Mouse (Mus musculus): Measurements from ENCODE around the gene Fbxw26.
"Not testable (repeated sequence)": the region's sequence is repeated elsewhere in the genome, so short reads cannot be mapped to it uniquely, and the experiment has no call there.

The Fbxw26 gene

DNA sequence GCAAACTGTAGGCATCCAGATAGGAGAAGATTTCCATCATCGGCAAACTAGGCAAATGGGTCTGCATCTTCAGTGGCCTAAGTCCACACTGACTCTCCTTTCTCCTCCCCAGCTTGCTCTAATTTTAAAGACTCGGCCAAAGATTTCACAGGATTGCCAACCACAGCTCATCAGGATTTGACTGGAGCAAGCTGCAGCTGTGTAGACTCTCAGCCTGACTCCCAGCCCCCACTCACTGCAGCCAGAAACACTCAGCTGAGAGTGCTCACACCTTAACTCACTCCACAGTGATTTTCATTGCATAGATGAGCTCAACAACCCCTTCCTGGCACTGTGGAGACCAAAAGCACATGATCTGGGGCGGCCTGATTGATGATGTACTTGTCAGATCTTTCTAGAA lies at the start of gene Fbxw26:
TSS of gene Fbxw26 (minus strand) at position 101 of the 400 bp plus-strand sequence.
- DNase-seq (ENCODE audit: low read depth, low spot score): not testable (repeated sequence)

DNA sequence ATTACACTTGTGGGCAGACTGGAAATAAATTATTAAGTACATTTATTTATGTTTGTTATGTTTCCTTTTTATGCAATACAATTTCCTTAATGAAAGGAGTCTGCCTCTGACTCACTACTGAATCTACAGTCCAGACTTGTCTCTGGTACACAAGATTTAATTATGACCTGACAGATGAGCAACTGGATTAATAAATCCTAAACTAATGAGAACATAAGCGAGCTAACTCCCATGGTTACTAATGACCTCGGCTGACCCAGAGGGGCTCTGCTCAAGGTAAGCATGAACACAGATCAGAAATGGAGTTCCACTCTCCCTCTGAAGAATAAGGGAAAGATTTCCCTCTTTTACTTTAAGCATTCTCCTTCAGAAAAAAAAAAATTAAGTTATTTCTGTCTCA lies 49.3 kb upstream of the Fbxw26 start:
- DNase-seq (ENCODE audit: low read depth, low spot score): no peak

DNA sequence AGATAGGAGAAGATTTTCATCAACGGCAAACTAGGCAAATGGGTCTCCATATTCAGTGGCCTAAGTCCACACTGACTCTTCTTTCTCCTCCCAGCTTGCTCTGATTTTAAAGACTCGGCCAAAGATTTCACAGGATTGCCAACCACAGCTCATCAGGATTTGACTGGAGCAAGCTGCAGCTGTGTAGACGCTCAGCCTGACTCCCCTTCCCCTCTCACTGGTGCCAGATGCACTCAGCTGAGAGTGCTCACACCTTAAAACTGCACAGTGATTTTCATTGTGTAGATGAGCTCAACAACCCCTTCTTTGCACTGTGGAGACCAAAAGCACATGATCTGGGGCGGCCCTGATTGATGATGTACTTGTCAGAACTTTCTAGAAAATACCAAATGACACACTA lies 44.7 kb upstream of the Fbxw26 start, which contains the start of gene Fbxw27:
TSS of gene Fbxw27 (minus strand) at position 101 of the 400 bp plus-strand sequence.
- not testable (repeated sequence) for DNase-seq (ENCODE audit: low read depth, low spot score)

DNA sequence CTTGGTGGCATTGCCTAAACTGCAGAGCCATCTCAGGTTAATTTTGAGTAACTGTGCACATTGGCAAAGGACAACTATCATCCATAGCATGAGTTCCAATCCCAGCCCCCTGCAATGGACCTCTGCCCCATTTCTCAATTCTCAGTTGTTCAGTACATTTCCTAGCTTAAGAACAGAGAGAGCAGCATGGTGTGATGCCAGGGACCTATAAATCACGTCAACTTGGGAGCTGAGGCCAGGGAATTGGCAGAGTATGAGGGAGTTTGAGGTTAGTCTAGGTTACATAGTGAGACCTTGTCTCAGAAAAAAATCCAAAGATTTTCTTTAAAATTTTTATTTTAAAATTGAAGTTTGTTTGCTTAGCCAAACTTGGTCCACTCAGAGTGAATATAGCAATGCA lies 21.0 kb upstream of the Fbxw26 start:
- DNase-seq (ENCODE audit: low read depth, low spot score): not testable (repeated sequence)

DNA sequence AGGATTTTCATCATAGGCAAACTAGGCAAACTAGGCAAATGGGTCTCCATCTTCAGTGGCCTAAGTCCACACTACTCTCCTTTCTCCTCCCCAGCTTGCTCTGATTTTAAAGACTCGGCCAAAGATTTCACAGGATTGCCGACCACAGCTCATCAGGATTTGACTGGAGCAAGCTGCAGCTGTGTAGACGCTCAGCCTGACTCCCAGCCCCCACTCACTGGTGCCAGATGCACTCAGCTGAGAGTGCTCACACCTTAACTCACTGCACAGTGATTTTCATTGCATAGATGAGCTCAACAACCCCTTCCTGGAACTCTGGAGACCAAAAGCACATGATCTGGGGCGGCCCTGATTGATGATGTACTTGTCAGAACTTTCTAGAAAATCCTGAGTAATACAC lies 43.3 kb downstream of the Fbxw26 start, which contains the start of gene Fbxw18:
TSS of gene Fbxw18 (minus strand) at position 101 of the 400 bp plus-strand sequence.
- not testable (repeated sequence) for DNase-seq (ENCODE audit: low read depth, low spot score)

DNA sequence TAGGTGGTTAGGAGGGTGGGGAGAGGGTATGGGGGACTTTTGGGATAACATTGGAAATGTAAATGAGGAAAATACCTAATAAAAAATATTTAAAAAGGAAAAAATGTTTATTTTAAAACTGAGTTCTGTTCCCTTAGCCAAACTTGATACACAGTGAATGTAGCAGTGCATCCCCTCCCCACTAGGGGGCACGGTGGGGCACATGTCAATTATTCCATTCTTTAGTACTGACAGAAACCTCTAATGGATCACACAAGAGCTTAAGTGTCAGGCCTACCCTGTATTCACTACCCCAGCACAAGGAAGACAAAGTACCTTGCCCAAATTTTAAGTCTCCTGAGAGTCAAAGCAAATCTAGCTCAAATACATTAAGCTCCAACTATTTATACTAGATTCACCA lies 60.6 kb downstream of the Fbxw26 start:
- DNase-seq (ENCODE audit: low read depth, low spot score): peak; percentile 8

Data from CD4-positive helper T cell, adult 2 months (primary cell).